Mouse (Mus musculus) ES-E14 (cell line): Measurements from ENCODE around the gene Nova2. TPM values are rescaled to one million over a fixed set of nuclear protein-coding genes. Genes with fewer than 3 reads are reported as not detected.

ENCODE experiments used
- DNase-seq: peaks from one replicate; pipeline ENCODE4 v3.0.0-alpha.2; 2013; ENCODE audit warnings: low read depth, low spot score
- H3K27ac ChIP-seq: 2 replicates; pipeline ENCODE4 v1.5.1; 2012; ENCODE audit warnings: low read depth, mild to moderate bottlenecking, low read length, moderate library complexity, mixed read lengths; ENCODE audit not compliant: poor library complexity, insufficient read depth, severe bottlenecking
- H3K36me3 ChIP-seq: 2 replicates; pipeline ENCODE4 v1.6.1; 2012; ENCODE audit warnings: mild to moderate bottlenecking, low read length, moderate library complexity, mixed read lengths; ENCODE audit not compliant: control insufficient read depth, poor library complexity, insufficient read depth, severe bottlenecking
- H3K4me1 ChIP-seq, 2 experiments: fragments of 150-350 bp in 1 of 2; sonication (generic) in 1 of 2; 2 replicates each; pipeline ENCODE4 v1.6.1; 2012; ENCODE audit warnings: low read length in 2 of 2, mild to moderate bottlenecking in 1 of 2, mixed read lengths in 1 of 2; ENCODE audit not compliant: control insufficient read depth in 2 of 2, insufficient read depth in 2 of 2, poor library complexity in 1 of 2
- H3K4me3 ChIP-seq, 2 experiments: fragments of 150-350 bp in 1 of 2; sonication (generic) in 1 of 2; 2 replicates each; pipeline ENCODE4 v1.5.1; 2012; ENCODE audit warnings: low read length in 2 of 2, low read depth in 1 of 2, mild to moderate bottlenecking in 1 of 2, mixed read lengths in 1 of 2; ENCODE audit not compliant: insufficient read depth in 1 of 2, poor library complexity in 1 of 2, severe bottlenecking in 1 of 2
- H3K9ac ChIP-seq: 2 replicates; pipeline ENCODE4 v1.6.1; 2012; ENCODE audit warnings: low read depth, mild to moderate bottlenecking, low read length, mixed read lengths; ENCODE audit not compliant: poor library complexity, insufficient read depth, severe bottlenecking
- H3K9me3 ChIP-seq: fragments of 150-350 bp; sonication (generic); 2 replicates; pipeline ENCODE4 v1.6.1; 2012; ENCODE audit warnings: low read depth, mild to moderate bottlenecking, low read length; ENCODE audit not compliant: control insufficient read depth, insufficient read depth
- CHD2 ChIP-seq: IDR thresholded peaks from 2 replicates; pipeline ENCODE4 v1.6.1; 2014; ENCODE audit warnings: mild to moderate bottlenecking, low read depth, low read length, inconsistent platforms
- HCFC1 ChIP-seq: IDR thresholded peaks from 2 replicates; pipeline ENCODE4 v1.6.1; 2012; ENCODE audit warnings: low read length, inconsistent platforms, borderline replicate concordance; ENCODE audit not compliant: insufficient read depth
- MAFK ChIP-seq: IDR thresholded peaks from 2 replicates; pipeline ENCODE4 v1.6.1; 2014; ENCODE audit warnings: mild to moderate bottlenecking, low read depth, low read length, inconsistent platforms; ENCODE audit not compliant: insufficient read depth
- ZC3H11A ChIP-seq: IDR thresholded peaks from 2 replicates; pipeline ENCODE4 v1.6.1; 2012; ENCODE audit warnings: low read depth, mild to moderate bottlenecking, inconsistent platforms, low read length, borderline replicate concordance
- ZNF384 ChIP-seq: IDR thresholded peaks from 2 replicates; pipeline ENCODE4 v1.6.1; 2012; ENCODE audit warnings: low read depth, low read length, inconsistent platforms
- in situ Hi-C, 2 experiments: fragments of 600-800 bp; cut with MboI; formaldehyde crosslinking; loops; one replicate each; pipeline ENCODE4 v1.15.1; 2025; ENCODE audit warnings: low sequenced_read_pairs in 2 of 2, inconsistent platforms in 1 of 2; ENCODE audit not compliant: unreplicated experiment in 2 of 2
- total RNA-seq: library from RNA; depleted of rRNA; stranded (reverse); fragments of 300-350 nt; gene quantifications from 2 replicates; pipeline ENCODE4 v1.2.3, GENCODE M21; 2012

The Nova2 gene
- total RNA-seq, 1 experiment: 0.80 TPM

DNA sequence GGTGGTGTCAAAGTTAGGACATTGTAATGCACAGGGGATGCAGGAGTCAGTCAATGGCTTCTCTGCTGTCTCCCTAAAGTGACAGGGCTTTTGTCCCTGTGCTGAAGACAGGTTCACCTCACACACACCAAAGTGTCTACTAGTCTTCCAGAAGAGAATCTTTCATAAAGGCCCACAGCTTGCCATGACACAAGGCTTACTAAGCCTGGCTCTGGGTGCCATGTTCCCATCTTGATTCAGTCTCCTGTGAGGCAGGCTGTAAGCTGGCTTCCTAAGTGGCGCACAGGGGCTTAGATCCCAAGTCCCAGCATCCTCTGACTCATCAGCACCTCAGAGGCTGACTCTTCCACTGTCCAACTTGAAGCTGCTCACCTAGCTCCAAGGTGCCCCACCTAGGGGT is 38.7 kb upstream of the Nova2 start:
- in situ Hi-C loops: no loop called here
- Histone ChIP-seq H3K9ac (no peak overlapping the region), H3K4me3 (no peak overlapping the region), H3K9me3 (no peaks in the 10 kb centered on the region), H3K27ac (no peak overlapping the region), H3K36me3 (no peaks in the 10 kb centered on the region; the same call in 1 of the 2 replicates), H3K4me1 (peaks cover 0 to 8% of the 10 kb centered on the region in 2 experiments; a peak in 1 of 4 replicates)
- no peak for TF ChIP-seq ZC3H11A
- no peak for TF ChIP-seq CHD2
- no peak for TF ChIP-seq HCFC1
- TF ChIP-seq MAFK: no peak
- no peak for TF ChIP-seq ZNF384
- DNase-seq: no peak

GRCm38 (mm10) chr7:18890848-18891247 is 34.8 kb upstream of the Nova2 start:
- H3K9ac ChIP-seq: no peak overlapping the region
- in situ Hi-C loops: no loop called here
- H3K36me3 ChIP-seq: no peaks in the 10 kb centered on the region; the same call in 1 of the 2 replicates
- TF ChIP-seq ZNF384 (no peak), CHD2 (no peak)
- DNase-seq: no peak
- no peaks in the 10 kb centered on the region for H3K9me3 ChIP-seq
- no peak overlapping the region for H3K27ac ChIP-seq
- H3K4me3 ChIP-seq: no peak overlapping the region
- H3K4me1 ChIP-seq: peaks cover 4 to 14% of the 10 kb centered on the region in 2 experiments

DNA sequence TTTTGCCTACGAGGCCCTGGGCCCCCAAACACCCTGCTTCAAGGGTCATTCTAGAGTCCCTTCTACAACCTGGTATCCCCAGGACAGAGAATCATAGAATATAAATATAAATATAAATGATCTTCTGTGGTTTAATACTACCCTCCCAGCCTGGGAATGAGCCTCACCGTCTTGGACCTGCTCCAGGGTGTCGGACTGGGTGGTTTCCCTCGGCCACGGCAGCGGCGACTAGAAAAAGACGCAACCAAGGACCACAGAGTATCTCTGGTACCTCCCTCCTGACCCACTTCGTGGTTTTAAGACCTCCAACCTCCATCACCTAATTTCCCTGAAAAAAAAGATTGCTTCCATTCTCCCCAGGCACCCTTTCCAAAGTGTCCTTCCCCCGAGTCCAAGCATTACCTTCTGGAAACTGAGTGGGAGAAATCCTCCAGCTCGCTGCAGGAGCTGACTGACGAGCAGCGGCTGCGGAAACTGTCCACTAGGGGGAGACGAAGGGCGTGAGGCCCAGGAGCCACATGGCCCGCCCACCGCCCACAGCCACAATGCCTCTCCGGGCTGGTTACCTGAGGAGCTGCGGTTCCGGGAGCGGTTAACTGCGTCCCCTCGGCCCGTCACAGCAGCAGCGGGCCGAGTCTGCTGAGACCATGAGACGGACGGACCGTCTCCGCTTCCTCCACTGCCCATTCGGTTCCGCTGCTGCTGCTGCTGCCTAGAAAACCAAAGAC is 33.7 kb upstream of the Nova2 start:
- Histone ChIP-seq H3K27ac (no peak overlapping the region), H3K36me3 (no peaks in the 10 kb centered on the region; the same call in 1 of the 2 replicates), H3K9ac (peak overlapping the region; percentile 55; the same call in 1 of the 2 replicates), H3K4me1 (peaks cover 4 to 14% of the 10 kb centered on the region in 2 experiments), H3K9me3 (no peaks in the 10 kb centered on the region), H3K4me3 (peak overlapping the region; percentile 55 to 58)
- peak; percentile 82 for DNase-seq
- TF ChIP-seq MAFK (no peak), ZNF384 (no peak), HCFC1 (no peak), CHD2 (no peak), ZC3H11A (no peak)
- in situ Hi-C loops: no loop called here

GRCm38 (mm10) chr7:18893009-18893408 is 32.7 kb upstream of the Nova2 start:
- no peak for TF ChIP-seq MAFK
- TF ChIP-seq HCFC1: no peak
- TF ChIP-seq CHD2: no peak
- TF ChIP-seq ZNF384: no peak
- no peak for TF ChIP-seq ZC3H11A
- H3K4me1 ChIP-seq: peaks cover 4 to 14% of the 10 kb centered on the region in 2 experiments
- no peaks in the 10 kb centered on the region; the same call in 1 of the 2 replicates for H3K36me3 ChIP-seq
- peak overlapping the region in 1 of 2 experiments; percentile 55; a peak in 1 of 4 replicates for H3K4me3 ChIP-seq
- in situ Hi-C loops: no loop called here
- H3K9ac ChIP-seq: no peak overlapping the region
- H3K9me3 ChIP-seq: no peaks in the 10 kb centered on the region
- no peak for DNase-seq
- H3K27ac ChIP-seq: no peak overlapping the region
